Mouse (Mus musculus) CD8-positive naive resting alpha-beta T cell, adult 57 days (primary cell): ENCODE data around the gene Znrf3. TPM values are rescaled to one million over a fixed set of nuclear protein-coding genes. Genes with fewer than 3 reads are reported as not detected.

ENCODE experiments used
- total RNA-seq: library from RNA; stranded (reverse); gene quantifications from one replicate; pipeline ENCODE4 v1.2.4, GENCODE M21; 2023

Gene Znrf3
- 69.9 TPM for total RNA-seq

GRCm38 (mm10) chr11:5444599-5445451 is at the start of gene Znrf3:
TSS of gene Znrf3 (minus strand) at chr11:5444847.

GRCm38 (mm10) chr11:5261508-5262392 is 182.9 kb downstream of the Znrf3 start, which contains the start of gene Kremen1:
TSS of gene Kremen1 (minus strand) at chr11:5261558.

Other genes starting within 250 kb of the Znrf3 start
- 35.5 TPM for gene Kremen1, start 183.3 kb downstream of the Znrf3 start, total RNA-seq
- gene Xbp1, start 75.8 kb upstream of the Znrf3 start, total RNA-seq, result 108 TPM
- 51.4 TPM for gene Ccdc117, start 97.3 kb upstream of the Znrf3 start, total RNA-seq
- gene Ankrd36, start 124.8 kb upstream of the Znrf3 start, total RNA-seq, result not detected